Mouse (Mus musculus) left cerebral cortex, adult 2 months (tissue): ENCODE results near the gene Neurog1. TPM values are rescaled to one million over a fixed set of nuclear protein-coding genes. Genes with fewer than 3 reads are reported as not detected.

Experiments used
- DNase-seq, 2 experiments: peaks; one replicate each; pipeline ENCODE4 v3.0.0; 2021 to 2022; ENCODE audit warnings: low spot score in 2 of 2, mixed read lengths in 1 of 2; ENCODE audit errors: extremely low spot score in 1 of 2
- H3K27ac ChIP-seq: fragments of 200-600 bp; 2 replicates; pipeline ENCODE4 v1.8.1; 2022
- H3K4me3 ChIP-seq: fragments of 200-600 bp; 2 replicates; pipeline ENCODE4 v1.8.1; 2022
- CTCF ChIP-seq: fragments of 200-600 bp; IDR thresholded peaks from 2 replicates; pipeline ENCODE4 v1.8.1; 2022; ENCODE audit warnings: antibody characterized with exemption, mild to moderate bottlenecking, moderate library complexity
- intact Hi-C: fragments of 180-260 bp; cut with DNase I; formaldehyde crosslinking; loops from one replicate; pipeline ENCODE4 v1.15.1; 2025
- long read RNA-seq, 2 experiments: library from polyadenylated mRNA; stranded (forward); transcript quantifications; one replicate each; pipeline ENCODE4 v2.0.0; 2021; ENCODE audit warnings: borderline mapping rate in 2 of 2
- total RNA-seq, 2 experiments: library from RNA; stranded (reverse); gene quantifications; 2 replicates each; pipeline ENCODE4 v1.2.3; 2021

Neurog1 gene
- total RNA-seq, result not detected
- long read RNA-seq, experiment 1, result 0 reads
- long read RNA-seq, experiment 2, result 0 reads

GRCm38 (mm10) chr13:56251924-56252619 lies at the start of gene Neurog1:
Gene Neurog1 (minus strand): TSS chr13:56252163.
- DNase-seq, result peak; percentile 53 to 62
- no peak within 1 kb of the TSS for H3K27ac ChIP-seq
- intact Hi-C loops, result loop anchor here (1.0 kb wide), 1 partner anchor 31 kb away; no protein-coding TSS in a partner anchor
- peak within 1 kb of the TSS; percentile 22 for H3K4me3 ChIP-seq
- TF ChIP-seq CTCF, result no peak

DNA sequence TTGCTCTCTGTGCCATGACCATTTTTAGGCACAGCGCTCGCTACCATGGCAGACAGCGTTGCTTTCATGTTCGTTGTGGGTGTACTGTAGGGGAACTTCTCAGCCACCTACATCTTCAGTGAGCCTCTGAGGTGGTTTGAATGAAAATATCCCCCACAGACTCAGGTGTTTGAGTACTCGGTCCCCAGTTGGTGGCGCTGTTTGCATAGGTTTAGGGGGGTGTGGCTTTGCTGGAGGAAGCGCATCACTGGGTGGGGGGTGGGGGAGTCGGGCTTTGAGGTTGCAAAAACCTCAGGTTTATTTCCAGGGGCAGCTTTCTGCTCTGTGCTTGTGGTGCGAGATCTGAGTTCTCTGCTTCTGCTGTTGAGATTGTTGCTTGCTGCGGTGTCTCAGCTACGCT lies 47.4 kb upstream of the Neurog1 start:
- no peak for TF ChIP-seq CTCF
- H3K27ac ChIP-seq, result no peak overlapping the region
- no peak overlapping the region for H3K4me3 ChIP-seq
- no peak for DNase-seq
- intact Hi-C loops, result no loop called here

- peak overlapping the region; percentile 80 for H3K27ac ChIP-seq
- intact Hi-C loops, result no loop called here
- TF ChIP-seq CTCF, result no peak
- peak overlapping the region; percentile 44 for H3K4me3 ChIP-seq
- no peak for DNase-seq
Measured at GRCm38 (mm10) chr13:56296659-56297020, 44.7 kb upstream of the Neurog1 start.

DNA sequence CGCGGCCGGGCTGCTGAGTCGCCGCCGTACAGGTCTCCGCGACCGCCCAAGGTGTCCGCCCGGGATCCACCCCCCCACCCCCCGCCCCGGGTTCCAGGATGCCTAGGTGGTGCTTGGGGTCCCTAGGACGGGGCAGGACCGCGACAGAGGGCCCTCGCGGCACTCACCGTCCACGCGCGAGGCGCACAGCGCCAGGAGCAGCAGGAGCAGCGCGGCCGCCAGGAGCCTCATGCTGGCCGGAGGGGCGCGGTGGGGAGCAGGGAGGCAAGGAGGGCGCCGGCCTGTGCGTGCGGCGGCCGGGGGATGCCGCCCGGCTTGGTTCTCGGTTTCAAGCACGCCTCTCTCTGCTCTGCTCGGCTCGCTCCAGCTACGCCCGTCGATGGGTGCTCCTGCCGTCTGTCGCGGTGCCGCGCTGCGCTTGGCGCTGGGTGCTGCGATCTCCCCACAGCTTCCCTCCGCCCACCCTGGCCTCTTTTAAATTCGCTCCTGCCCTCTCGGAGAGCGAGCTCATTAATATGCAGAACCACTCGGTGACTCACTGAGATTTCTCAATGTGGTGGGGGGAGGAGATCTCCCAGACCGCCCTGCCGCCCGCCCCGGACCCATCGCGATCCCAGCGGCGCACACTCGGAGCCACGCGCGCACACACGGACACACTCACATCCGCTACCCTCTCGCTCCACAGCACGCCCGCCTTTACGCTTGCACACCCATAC lies 44.1 kb upstream of the Neurog1 start, which contains the start of gene Cxcl14:
Cxcl14 (minus strand) TSS at position 609 of the 716 bp plus-strand sequence.
- peak within 1 kb of the TSS; percentile 44 for H3K4me3 ChIP-seq
- peak; percentile 58 to 72 for DNase-seq
- intact Hi-C loops, result no loop called here
- TF ChIP-seq CTCF, result no peak
- H3K27ac ChIP-seq, result peak within 1 kb of the TSS; percentile 80

DNA sequence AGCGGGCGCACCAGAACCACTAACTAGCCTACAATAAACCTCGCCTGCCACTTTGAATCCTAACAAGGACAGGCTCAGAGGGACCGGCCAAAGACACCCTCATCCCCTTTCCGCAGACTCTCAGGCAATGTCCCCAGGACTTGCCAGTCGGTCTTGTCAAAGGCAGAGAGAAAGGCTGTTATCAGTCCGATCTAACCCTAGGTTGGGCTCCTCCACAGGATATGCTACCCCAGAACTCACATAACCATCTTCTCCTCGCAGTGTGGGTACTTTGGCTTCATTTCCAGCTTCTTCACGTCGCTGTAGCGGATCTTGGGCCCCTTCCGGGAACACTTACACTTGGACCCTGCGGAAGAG lies 43.6 kb upstream of the Neurog1 start:
- peak overlapping the region; percentile 80 for H3K27ac ChIP-seq
- intact Hi-C loops, result no loop called here
- H3K4me3 ChIP-seq, result peak overlapping the region; percentile 44

DNA sequence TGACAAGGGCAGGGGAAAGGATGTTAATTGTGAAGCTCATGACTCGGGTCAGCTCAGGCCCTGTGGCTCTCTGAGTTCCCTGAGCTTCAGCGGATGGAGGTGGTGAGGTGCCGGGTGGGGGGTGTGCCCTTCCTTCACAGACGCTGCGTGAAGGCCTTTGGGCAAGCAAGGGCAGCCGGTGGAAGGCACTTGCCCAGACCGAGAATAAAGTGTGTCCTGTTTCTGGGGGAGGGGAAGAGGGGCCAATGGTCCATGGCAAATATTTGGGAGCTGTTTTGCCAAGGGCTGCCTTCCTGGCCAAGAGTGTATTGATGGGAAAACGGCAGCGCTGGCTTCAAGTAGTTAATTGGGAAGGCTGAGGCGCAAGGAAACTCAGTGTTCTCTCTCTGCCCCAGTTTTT lies 42.9 kb upstream of the Neurog1 start:
- peak in 1 of 2 experiments; percentile 29 for DNase-seq
- H3K27ac ChIP-seq, result peak overlapping the region; percentile 7; the same call in 1 of the 2 replicates
- no peak for TF ChIP-seq CTCF
- intact Hi-C loops, result no loop called here
- H3K4me3 ChIP-seq, result peak overlapping the region; percentile 44

More for the DNA sequence above, 43.6 kb upstream of the Neurog1 start:
- TF ChIP-seq CTCF, result no peak
- no peak for DNase-seq

GRCm38 (mm10) chr13:56289998-56290397 lies 38.0 kb upstream of the Neurog1 start:
- DNase-seq, result no peak
- Histone ChIP-seq H3K27ac (no peak overlapping the region), H3K4me3 (no peak overlapping the region)
- peak; percentile 26 for TF ChIP-seq CTCF
- intact Hi-C loops, result no loop called here

DNA sequence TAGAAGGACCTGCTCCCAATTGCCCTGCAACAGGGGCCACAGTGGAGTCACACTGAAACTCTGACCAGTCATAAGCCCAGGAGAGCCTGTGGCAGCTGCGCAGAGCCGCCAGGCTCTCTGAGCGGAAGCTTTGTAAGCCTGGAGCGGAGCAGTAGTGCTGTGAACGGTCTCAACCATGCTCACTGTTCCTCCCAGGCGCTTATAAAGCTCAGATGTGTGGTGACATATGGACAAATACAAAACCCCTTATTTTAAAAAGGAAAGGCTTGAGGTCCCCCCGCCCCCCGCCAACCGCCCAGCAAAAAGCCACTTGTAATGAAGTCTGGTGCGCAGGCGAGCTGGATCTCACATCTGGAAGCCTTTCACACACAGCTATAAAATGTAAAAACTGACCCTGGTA lies 37.3 kb upstream of the Neurog1 start:
- Histone ChIP-seq H3K27ac (no peak overlapping the region), H3K4me3 (no peak overlapping the region)
- intact Hi-C loops, result no loop called here
- DNase-seq, result no peak
- TF ChIP-seq CTCF, result no peak

DNA sequence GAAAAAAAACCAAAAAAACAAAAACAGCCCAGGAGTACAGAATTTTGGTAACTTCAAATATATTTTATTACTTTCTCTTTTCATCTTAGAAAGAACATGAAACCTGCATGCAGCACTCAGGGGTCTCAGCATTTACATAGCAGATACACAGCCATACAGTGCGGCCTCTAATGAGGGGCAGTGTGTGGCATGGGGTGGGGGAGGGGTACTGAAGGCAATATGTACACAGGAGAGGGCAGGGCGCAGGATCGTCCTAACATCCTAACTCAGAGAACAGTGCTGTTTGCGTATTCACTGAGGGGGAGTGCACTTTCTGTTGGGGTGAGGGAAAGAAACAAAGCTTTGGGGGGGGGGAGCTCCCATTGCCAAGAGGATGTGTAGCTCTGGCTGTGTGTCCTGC lies 36.6 kb upstream of the Neurog1 start:
- H3K27ac ChIP-seq, result no peak overlapping the region
- DNase-seq, result no peak
- no peak for TF ChIP-seq CTCF
- intact Hi-C loops, result no loop called here
- H3K4me3 ChIP-seq, result no peak overlapping the region

GRCm38 (mm10) chr13:56287091-56287490 lies 35.1 kb upstream of the Neurog1 start:
- no peak overlapping the region for H3K27ac ChIP-seq
- no peak for TF ChIP-seq CTCF
- intact Hi-C loops, result no loop called here
- no peak for DNase-seq
- no peak overlapping the region for H3K4me3 ChIP-seq

GRCm38 (mm10) chr13:56283321-56283720 lies 31.4 kb upstream of the Neurog1 start:
- Histone ChIP-seq H3K27ac (no peak overlapping the region), H3K4me3 (no peak overlapping the region)
- no peak for DNase-seq
- intact Hi-C loops, result no loop called here
- TF ChIP-seq CTCF, result no peak

DNA sequence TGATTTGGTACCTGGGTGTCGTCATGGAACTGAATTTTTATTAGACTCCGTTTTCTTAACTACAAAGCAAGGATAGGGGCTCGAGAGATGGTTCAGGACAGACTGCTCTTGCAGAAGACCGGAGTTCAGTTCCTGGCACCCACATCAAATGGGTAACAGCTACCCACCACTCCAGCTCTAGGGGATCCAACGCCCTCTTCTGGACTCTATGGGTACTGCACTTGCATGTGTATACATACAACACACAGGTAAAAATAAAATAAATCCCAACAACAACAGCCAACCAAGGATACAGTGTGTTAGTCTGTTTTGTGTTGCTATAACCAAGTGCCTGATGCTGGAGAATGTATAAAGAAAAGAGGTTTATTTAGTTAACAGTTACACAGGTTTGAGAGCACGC lies 28.4 kb upstream of the Neurog1 start:
- Histone ChIP-seq H3K4me3 (no peak overlapping the region), H3K27ac (no peak overlapping the region)
- intact Hi-C loops, result no loop called here
- no peak for DNase-seq
- peak; percentile 50 for TF ChIP-seq CTCF

GRCm38 (mm10) chr13:56279439-56279838 lies 27.5 kb upstream of the Neurog1 start:
- DNase-seq, result peak; percentile 82 to 92
- no peak overlapping the region for H3K4me3 ChIP-seq
- TF ChIP-seq CTCF, result peak; percentile 96
- H3K27ac ChIP-seq, result no peak overlapping the region
- intact Hi-C loops, result loop anchor here (1.0 kb wide), 2 partner anchors 143 to 150 kb away; no protein-coding TSS in a partner anchor
